Mouse (Mus musculus) neural tube, embryonic 13.5 days (tissue): ENCODE results near the gene Tmem242. TPM values are rescaled to one million over a fixed set of nuclear protein-coding genes. Genes with fewer than 3 reads are reported as not detected.

Experiments used
- ATAC-seq: fragments of 200-750 bp; cut with Nextera tagmentation; 2 replicates; pipeline ENCODE4 v1.8.0; 2017; ENCODE audit warnings: low read depth, mild to moderate bottlenecking, moderate TSS enrichment, moderate library complexity
- H3K27ac ChIP-seq: fragments of 300-500 bp; sonication (generic); replicated peaks from 2 replicates; pipeline ENCODE4 v1.5.1; 2015; ENCODE audit warnings: moderate library complexity, mild to moderate bottlenecking, inconsistent platforms
- H3K27me3 ChIP-seq: fragments of 300-500 bp; sonication (generic); 2 replicates; pipeline ENCODE4 v1.6.1; 2015; ENCODE audit warnings: mild to moderate bottlenecking, inconsistent platforms
- H3K36me3 ChIP-seq: fragments of 300-500 bp; sonication (generic); 2 replicates; pipeline ENCODE4 v1.6.1; 2015; ENCODE audit warnings: mild to moderate bottlenecking, inconsistent platforms
- H3K4me1 ChIP-seq: fragments of 300-500 bp; sonication (generic); replicated peaks from 2 replicates; pipeline ENCODE4 v1.6.1; 2015; ENCODE audit warnings: inconsistent platforms
- H3K4me2 ChIP-seq: fragments of 300-500 bp; sonication (generic); 2 replicates; pipeline ENCODE4 v1.6.1; 2015; ENCODE audit warnings: inconsistent platforms, mild to moderate bottlenecking, moderate library complexity
- H3K4me3 ChIP-seq: fragments of 300-500 bp; sonication (generic); 2 replicates; pipeline ENCODE4 v1.5.1; 2015; ENCODE audit warnings: mild to moderate bottlenecking, inconsistent platforms
- H3K9ac ChIP-seq: fragments of 300-500 bp; sonication (generic); 2 replicates; pipeline ENCODE4 v1.6.1; 2015; ENCODE audit warnings: moderate library complexity, mild to moderate bottlenecking, inconsistent platforms
- H3K9me3 ChIP-seq: fragments of 300-500 bp; sonication (generic); 2 replicates; pipeline ENCODE4 v1.6.1; 2016; ENCODE audit warnings: inconsistent platforms
- WGBS: fragments of 180-500 bp; shearing (Covaris S2); methylation state at CpG from one replicate; pipeline ENCODE4 v1.1.7; 2015; 5-methylcytosine and 5-hydroxymethylcytosine counted together
- polyA plus RNA-seq: library from polyadenylated mRNA; unstranded; fragments of >200 nt; fragmentation: Nextera tagmentation; extraction: Ambion mirVana; gene quantifications from 2 replicates; pipeline ENCODE4 v1.2.1, GENCODE M21; 2015

Gene Tmem242
- polyA plus RNA-seq, 1 experiment from 2014 or later = 119 TPM

- no peak overlapping the region for H3K27ac ChIP-seq
- H3K4me1 ChIP-seq = peaks cover 13% of the 10 kb centered on the region; the same call in 1 of the 2 replicates
- no peaks in the 10 kb centered on the region for H3K9me3 ChIP-seq
- WGBS = 29% methylated on average over 33 of the region's 33 CpGs
- peak overlapping the region; percentile 58 for H3K9ac ChIP-seq
- 0 out of 2 replicates have a peak overlapping the region, but pooled peaks have one; percentile 21 for H3K4me2 ChIP-seq
- no peaks in the 10 kb centered on the region for H3K36me3 ChIP-seq
- peaks cover 7% of the 10 kb centered on the region for H3K27me3 ChIP-seq
- H3K4me3 ChIP-seq = no peak overlapping the region
- peak; percentile 89 for ATAC-seq
These were observed 42.7 kb downstream of the Tmem242 start for GRCm38 (mm10) chr17:5397148-5398007.

- no peak for ATAC-seq
- H3K9me3 ChIP-seq = no peaks in the 10 kb centered on the region
- H3K4me3 ChIP-seq = no peak overlapping the region
- H3K36me3 ChIP-seq = no peaks in the 10 kb centered on the region
- peaks cover 13% of the 10 kb centered on the region; the same call in 1 of the 2 replicates for H3K4me1 ChIP-seq
- H3K27ac ChIP-seq = no peak overlapping the region
- H3K27me3 ChIP-seq = peaks cover 7% of the 10 kb centered on the region
- H3K4me2 ChIP-seq = no peak overlapping the region
- WGBS = 73% methylated on average over 5 of the region's 5 CpGs
- H3K9ac ChIP-seq = no peak overlapping the region
These were observed 43.8 kb downstream of the Tmem242 start for GRCm38 (mm10) chr17:5396213-5396612.

GRCm38 (mm10) chr17:5395454-5396205, 44.4 kb downstream of the Tmem242 start:
- no peak for ATAC-seq
- Histone ChIP-seq H3K9ac (no peak overlapping the region), H3K36me3 (no peaks in the 10 kb centered on the region), H3K27ac (no peak overlapping the region), H3K9me3 (no peaks in the 10 kb centered on the region), H3K4me1 (peaks cover 15% of the 10 kb centered on the region), H3K4me3 (no peak overlapping the region), H3K27me3 (peaks cover 7% of the 10 kb centered on the region), H3K4me2 (no peak overlapping the region)
- 85% methylated on average over 16 of the region's 16 CpGs for WGBS

GRCm38 (mm10) chr17:5390682-5391081, 49.4 kb downstream of the Tmem242 start:
- Histone ChIP-seq H3K9me3 (no peaks in the 10 kb centered on the region), H3K4me2 (no peak overlapping the region), H3K36me3 (no peaks in the 10 kb centered on the region), H3K9ac (no peak overlapping the region), H3K27ac (peak overlapping the region; percentile 74), H3K4me3 (no peak overlapping the region), H3K4me1 (peaks cover 29% of the 10 kb centered on the region), H3K27me3 (no peaks in the 10 kb centered on the region)
- 48% methylated on average over 10 of the region's 10 CpGs for WGBS
- 0 out of 2 replicates have a peak, but pooled peaks have one; percentile 26 for ATAC-seq

GRCm38 (mm10) chr17:5388351-5388750, 51.7 kb downstream of the Tmem242 start:
- no peak overlapping the region for H3K4me2 ChIP-seq
- no peaks in the 10 kb centered on the region for H3K9me3 ChIP-seq
- no peak overlapping the region for H3K9ac ChIP-seq
- H3K27me3 ChIP-seq = no peaks in the 10 kb centered on the region
- WGBS = 61% methylated on average over 3 of the region's 3 CpGs
- ATAC-seq = no peak
- peaks cover 29% of the 10 kb centered on the region for H3K4me1 ChIP-seq
- no peaks in the 10 kb centered on the region for H3K36me3 ChIP-seq
- no peak overlapping the region for H3K27ac ChIP-seq
- H3K4me3 ChIP-seq = no peak overlapping the region

GRCm38 (mm10) chr17:5386885-5387545, 53.0 kb downstream of the Tmem242 start:
- H3K4me1 ChIP-seq = peaks cover 29% of the 10 kb centered on the region
- 80% methylated on average over 12 of the region's 12 CpGs for WGBS

GRCm38 (mm10) chr17:5385694-5386093, 54.4 kb downstream of the Tmem242 start:
- Histone ChIP-seq H3K4me3 (no peak overlapping the region), H3K27ac (no peak overlapping the region), H3K4me1 (peaks cover 21% of the 10 kb centered on the region), H3K4me2 (no peak overlapping the region), H3K27me3 (no peaks in the 10 kb centered on the region), H3K36me3 (no peaks in the 10 kb centered on the region), H3K9ac (no peak overlapping the region), H3K9me3 (no peaks in the 10 kb centered on the region)
- ATAC-seq = no peak
- WGBS = 87% methylated on average over 1 of the region's 1 CpGs

More at GRCm38 (mm10) chr17:5386885-5387545, 53.0 kb downstream of the Tmem242 start:
- no peak for ATAC-seq
- Histone ChIP-seq H3K36me3 (no peaks in the 10 kb centered on the region), H3K9ac (no peak overlapping the region), H3K4me3 (no peak overlapping the region), H3K27me3 (no peaks in the 10 kb centered on the region), H3K9me3 (no peaks in the 10 kb centered on the region), H3K4me2 (no peak overlapping the region), H3K27ac (no peak overlapping the region)

GRCm38 (mm10) chr17:5377930-5378310, 62.1 kb downstream of the Tmem242 start:
- no peak for ATAC-seq
- Histone ChIP-seq H3K36me3 (no peaks in the 10 kb centered on the region), H3K9me3 (no peaks in the 10 kb centered on the region), H3K4me1 (peaks cover 19% of the 10 kb centered on the region), H3K27me3 (no peaks in the 10 kb centered on the region), H3K4me3 (no peak overlapping the region), H3K9ac (no peak overlapping the region), H3K27ac (no peak overlapping the region), H3K4me2 (peak overlapping the region; percentile 18; the same call in 1 of the 2 replicates)
- WGBS = 31% methylated on average over 7 of the region's 7 CpGs

- Histone ChIP-seq H3K4me2 (peak overlapping the region; percentile 18; the same call in 1 of the 2 replicates), H3K27ac (peak overlapping the region; percentile 33; the same call in 1 of the 2 replicates)
- WGBS = 20% methylated on average over 11 of the region's 11 CpGs
These were observed 62.7 kb downstream of the Tmem242 start for GRCm38 (mm10) chr17:5377151-5377929.

GRCm38 (mm10) chr17:5372951-5373350, 67.1 kb downstream of the Tmem242 start:
- Histone ChIP-seq H3K27me3 (no peaks in the 10 kb centered on the region), H3K9me3 (no peaks in the 10 kb centered on the region), H3K4me1 (peaks cover 33% of the 10 kb centered on the region), H3K36me3 (no peaks in the 10 kb centered on the region), H3K9ac (no peak overlapping the region), H3K27ac (0 out of 2 replicates have a peak overlapping the region, but pooled peaks have one; percentile 18), H3K4me2 (no peak overlapping the region), H3K4me3 (no peak overlapping the region)
- no peak for ATAC-seq
- WGBS = 68% methylated on average over 8 of the region's 8 CpGs

More at GRCm38 (mm10) chr17:5377151-5377929, 62.7 kb downstream of the Tmem242 start:
- ATAC-seq = peak; percentile 71; the same call in 1 of the 2 replicates
- H3K36me3 ChIP-seq = no peaks in the 10 kb centered on the region
- 0 out of 2 replicates have a peak overlapping the region, but pooled peaks have one; percentile 12 for H3K9ac ChIP-seq
- no peaks in the 10 kb centered on the region for H3K9me3 ChIP-seq
- no peaks in the 10 kb centered on the region for H3K27me3 ChIP-seq
- no peak overlapping the region for H3K4me3 ChIP-seq
- peaks cover 24% of the 10 kb centered on the region for H3K4me1 ChIP-seq

GRCm38 (mm10) chr17:5371521-5371920, 68.5 kb downstream of the Tmem242 start:
- H3K4me2 ChIP-seq = no peak overlapping the region
- no peaks in the 10 kb centered on the region for H3K36me3 ChIP-seq
- H3K27me3 ChIP-seq = no peaks in the 10 kb centered on the region
- H3K4me3 ChIP-seq = no peak overlapping the region
- no peak overlapping the region for H3K27ac ChIP-seq
- WGBS = 55% methylated on average over 7 of the region's 7 CpGs
- H3K9ac ChIP-seq = no peak overlapping the region
- H3K4me1 ChIP-seq = peaks cover 23% of the 10 kb centered on the region
- no peaks in the 10 kb centered on the region for H3K9me3 ChIP-seq
- no peak for ATAC-seq
